ENCODE assay signal across 8 mouse cellular contexts in the genomic region with DNA sequence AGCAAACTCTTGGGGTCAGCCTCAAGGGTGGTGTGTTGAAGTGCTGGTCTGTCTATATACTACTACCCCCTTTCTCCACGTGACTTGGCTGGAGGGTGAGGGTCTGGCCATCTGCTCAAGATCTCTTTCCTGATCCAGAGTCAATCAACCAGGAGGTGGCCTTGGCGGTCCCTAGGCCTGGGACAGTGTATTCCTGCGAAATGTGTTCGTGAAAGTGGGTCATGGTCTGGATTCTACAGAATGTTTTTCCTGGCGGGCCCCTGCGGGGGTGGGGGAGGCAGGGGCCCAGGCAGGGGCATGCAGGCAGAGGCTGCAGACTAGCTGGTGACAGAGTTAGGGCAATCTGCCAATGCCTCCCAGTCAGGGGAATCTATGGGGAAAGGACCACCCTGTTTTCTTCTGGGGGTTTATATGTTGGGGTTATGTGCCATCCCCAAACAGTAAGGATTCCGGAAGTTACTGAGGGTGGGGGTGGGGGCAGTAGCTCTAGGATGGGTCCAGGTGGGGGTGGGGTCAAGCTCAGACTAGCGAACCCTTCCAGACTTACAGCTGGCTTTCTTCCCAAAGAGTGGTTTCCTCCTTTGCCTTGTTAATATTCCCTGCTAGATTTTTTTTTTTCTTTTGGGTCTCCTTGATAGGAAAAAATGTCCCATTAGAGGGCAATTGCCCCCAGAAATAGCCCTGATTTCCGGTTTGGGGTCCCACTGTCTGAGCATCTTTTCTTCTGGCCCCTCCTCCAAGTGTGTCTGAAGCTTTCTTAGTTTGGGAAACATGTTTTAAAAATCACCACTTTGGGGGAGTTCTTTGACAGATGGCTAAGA. TPM values are rescaled to one million over a fixed set of nuclear protein-coding genes. Genes with fewer than 3 reads are reported as not detected.
A peak's percentile ranks its signal among the peaks of the same experiment; 100 is the strongest.
DNase-seq lines count a peak whose midpoint lies in the region; ATAC-seq and TF ChIP-seq lines count a peak whose summit lies in the region.

No protein-coding gene starts in this region.

- 35% methylated on average over 9 of the region's 9 CpGs for WGBS in forebrain, embryonic 12.5 days
- 10% methylated on average over 9 of the region's 9 CpGs for WGBS in kidney, embryonic 16.5 days
- WGBS in midbrain, postnatal 0 days, result 20% methylated on average over 9 of the region's 9 CpGs

- H3K4me3 ChIP-seq in forebrain, embryonic 12.5 days (replicated peaks), result no peak overlapping the region
- H3K4me3 ChIP-seq in kidney, embryonic 16.5 days (ENCODE audit: low read length), result peak overlapping the region; percentile 18
- H3K4me3 ChIP-seq in midbrain, postnatal 0 days (ENCODE audit: low read depth, low read length), result no peak overlapping the region

- no peaks in the 10 kb centered on the region for H3K9me3 ChIP-seq in forebrain, embryonic 12.5 days
- H3K9me3 ChIP-seq in kidney, embryonic 16.5 days (ENCODE audit: low read length), result no peaks in the 10 kb centered on the region
- no peaks in the 10 kb centered on the region for H3K9me3 ChIP-seq in midbrain, postnatal 0 days (ENCODE audit: low read length)

- peak; percentile 51 to 65 for DNase-seq in right cerebral cortex, postnatal 10 days (ENCODE audit: low spot score in 2 of 2)
- DNase-seq in right cerebral cortex, postnatal 25 days, result no peak
- peak; percentile 69 for DNase-seq in midbrain, postnatal 0 days (ENCODE audit: low spot score)
- DNase-seq in right cerebral cortex, postnatal 14 days, result no peak
- DNase-seq in testis, postnatal 14 days (ENCODE audit: low spot score), result no peak
- DNase-seq in left cerebral cortex, adult 18-20 months (ENCODE audit: low spot score in 2 of 2), result no peak

- peaks cover 83% of the 10 kb centered on the region for H3K4me1 ChIP-seq in forebrain, embryonic 12.5 days
- H3K4me1 ChIP-seq in kidney, embryonic 16.5 days (ENCODE audit: insufficient read depth, low read length), result peaks cover 90% of the 10 kb centered on the region
- H3K4me1 ChIP-seq in midbrain, postnatal 0 days (ENCODE audit: insufficient read depth, low read length), result peaks cover 30% of the 10 kb centered on the region

- H3K4me2 ChIP-seq in forebrain, embryonic 12.5 days, result peak overlapping the region; percentile 43
- H3K4me2 ChIP-seq in kidney, embryonic 16.5 days (replicated peaks; ENCODE audit: low read depth, low read length), result peak overlapping the region; percentile 38
- peak overlapping the region; percentile 27; the same call in 1 of the 2 replicates for H3K4me2 ChIP-seq in midbrain, postnatal 0 days (ENCODE audit: low read depth, low read length, poor library complexity, severe bottlenecking)

- ATAC-seq in forebrain, embryonic 12.5 days (ENCODE audit: low FRiP score), result no peak
- 0 out of 2 replicates have a peak, but pooled peaks have one; percentile 3 for ATAC-seq in kidney, embryonic 16.5 days (ENCODE audit: low FRiP score, low TSS enrichment)
- ATAC-seq in midbrain, postnatal 0 days (ENCODE audit: low FRiP score), result no peak

- no peaks in the 10 kb centered on the region for H3K27me3 ChIP-seq in forebrain, embryonic 12.5 days
- H3K27me3 ChIP-seq in kidney, embryonic 16.5 days (ENCODE audit: insufficient read depth, low read length), result no peaks in the 10 kb centered on the region
- no peaks in the 10 kb centered on the region for H3K27me3 ChIP-seq in midbrain, postnatal 0 days (ENCODE audit: insufficient read depth, low read length)

- H3K27ac ChIP-seq in forebrain, embryonic 12.5 days, result peak overlapping the region; percentile 74
- peak overlapping the region; percentile 69 for H3K27ac ChIP-seq in kidney, embryonic 16.5 days (ENCODE audit: low read length)
- H3K27ac ChIP-seq in midbrain, postnatal 0 days (ENCODE audit: low read depth, low read length), result peak overlapping the region; percentile 69

- 0 out of 2 replicates have a peak overlapping the region, but pooled peaks have one; percentile 17 for H3K9ac ChIP-seq in forebrain, embryonic 12.5 days
- peak overlapping the region; percentile 50; the same call in 1 of the 2 replicates for H3K9ac ChIP-seq in kidney, embryonic 16.5 days (replicated peaks; ENCODE audit: low read length)
- peak overlapping the region; percentile 36; the same call in 1 of the 2 replicates for H3K9ac ChIP-seq in midbrain, postnatal 0 days (replicated peaks; ENCODE audit: low read length, poor library complexity, severe bottlenecking)

- H3K36me3 ChIP-seq in forebrain, embryonic 12.5 days (replicated peaks), result peaks cover 30% of the 10 kb centered on the region
- H3K36me3 ChIP-seq in kidney, embryonic 16.5 days (ENCODE audit: insufficient read depth, low read length), result 0 out of 2 replicates have a peak, but pooled peaks cover 18% of the 10 kb centered on the region
- H3K36me3 ChIP-seq in midbrain, postnatal 0 days (ENCODE audit: insufficient read depth, low read length), result peaks cover 13% of the 10 kb centered on the region

- no peak for TF ChIP-seq CTCF in midbrain, postnatal 0 days (IDR thresholded peaks at IDR 0.05)

RNA-seq across cellular contexts. Expression of a gene that starts 6.3 kb away (rescaled TPM):
- polyA plus RNA-seq in forebrain, embryonic 12.5 days (2016; fragmentation: Nextera tagmentation; extraction: Ambion mirVana), result 103 and 109 TPM in 2 replicates
- 133 TPM in 2 replicates for polyA plus RNA-seq in kidney, embryonic 16.5 days (2015; fragmentation: Nextera tagmentation; extraction: Ambion mirVana)
- 206 and 216 TPM in 2 replicates for total RNA-seq in midbrain, postnatal 0 days (2014; rRNA removed)
- 174 and 179 TPM in 2 replicates for polyA plus RNA-seq in midbrain, postnatal 0 days (2015; fragmentation: Nextera tagmentation; extraction: Ambion mirVana)
- total RNA-seq in left cerebral cortex, adult 18-20 months (2021), result 100 to 1,000 TPM; 165 to 168 TPM

RNA-seq across cellular contexts. Expression of a gene that starts 22.8 kb away (rescaled TPM):
- polyA plus RNA-seq in forebrain, embryonic 12.5 days (2016; fragmentation: Nextera tagmentation; extraction: Ambion mirVana), result 392 and 426 TPM in 2 replicates
- polyA plus RNA-seq in kidney, embryonic 16.5 days (2015; fragmentation: Nextera tagmentation; extraction: Ambion mirVana), result 428 and 460 TPM in 2 replicates
- 177 and 224 TPM in 2 replicates for total RNA-seq in midbrain, postnatal 0 days (2014; rRNA removed)
- polyA plus RNA-seq in midbrain, postnatal 0 days (2015; fragmentation: Nextera tagmentation; extraction: Ambion mirVana), result 308 and 329 TPM in 2 replicates
- total RNA-seq in left cerebral cortex, adult 18-20 months (2021), result 100 to 1,000 TPM; 351 to 356 TPM

RNA-seq across cellular contexts. Expression of a gene that starts 29.3 kb away (rescaled TPM):
- 0.55 and 1.0 TPM in 2 replicates for polyA plus RNA-seq in forebrain, embryonic 12.5 days (2016; fragmentation: Nextera tagmentation; extraction: Ambion mirVana)
- 0.27 and 0.31 TPM in 2 replicates for polyA plus RNA-seq in kidney, embryonic 16.5 days (2015; fragmentation: Nextera tagmentation; extraction: Ambion mirVana)
- total RNA-seq in midbrain, postnatal 0 days (2014; rRNA removed), result not detected in 2 replicates
- polyA plus RNA-seq in midbrain, postnatal 0 days (2015; fragmentation: Nextera tagmentation; extraction: Ambion mirVana), result 0.29 TPM in 1 of 2 replicates, not detected in the other
- total RNA-seq in left cerebral cortex, adult 18-20 months (2021), result 1 to 10 TPM in 1 of 2 experiments, under 1 TPM in 1; 0.98 to 1.1 TPM

RNA-seq across cellular contexts. Expression of a gene that starts 35.5 kb away (rescaled TPM):
- polyA plus RNA-seq in forebrain, embryonic 12.5 days (2016; fragmentation: Nextera tagmentation; extraction: Ambion mirVana), result 15.1 and 17.0 TPM in 2 replicates
- polyA plus RNA-seq in kidney, embryonic 16.5 days (2015; fragmentation: Nextera tagmentation; extraction: Ambion mirVana), result 4.3 and 6.7 TPM in 2 replicates
- total RNA-seq in midbrain, postnatal 0 days (2014; rRNA removed), result 37.7 and 43.6 TPM in 2 replicates
- polyA plus RNA-seq in midbrain, postnatal 0 days (2015; fragmentation: Nextera tagmentation; extraction: Ambion mirVana), result 38.2 and 41.8 TPM in 2 replicates
- 10 to 100 TPM; 73.9 to 75.8 TPM for total RNA-seq in left cerebral cortex, adult 18-20 months (2021)

RNA-seq across cellular contexts. Expression of a gene that starts 38.7 kb away (rescaled TPM):
- polyA plus RNA-seq in forebrain, embryonic 12.5 days (2016; fragmentation: Nextera tagmentation; extraction: Ambion mirVana), result 21.5 and 22.4 TPM in 2 replicates
- 15.1 and 18.4 TPM in 2 replicates for polyA plus RNA-seq in kidney, embryonic 16.5 days (2015; fragmentation: Nextera tagmentation; extraction: Ambion mirVana)
- total RNA-seq in midbrain, postnatal 0 days (2014; rRNA removed), result 11.8 and 16.0 TPM in 2 replicates
- 12.0 TPM in 2 replicates for polyA plus RNA-seq in midbrain, postnatal 0 days (2015; fragmentation: Nextera tagmentation; extraction: Ambion mirVana)
- 10 to 100 TPM; 18.7 to 19.9 TPM for total RNA-seq in left cerebral cortex, adult 18-20 months (2021)

Comparison
In these comparisons a context has a peak if more than half of its experiments do, and no peak if none do; other contexts are left out.
1. DNase-seq: peak in right cerebral cortex, postnatal 10 days (2 of 2) and midbrain, postnatal 0 days (single experiment); none in right cerebral cortex, postnatal 25 days (single experiment), right cerebral cortex, postnatal 14 days (single experiment), testis, postnatal 14 days (single experiment) and left cerebral cortex, adult 18-20 months (0 of 2).
2. Peak in every context shown above with its lines, with median percentiles within 50 percentile points of each other: H3K27ac ChIP-seq, H3K4me2 ChIP-seq and H3K9ac ChIP-seq.